Mouse (Mus musculus) effector memory CD4-positive, alpha-beta T cell, adult 5 months (primary cell): Measurements from ENCODE around the gene Rbbp6. TPM values are rescaled to one million over a fixed set of nuclear protein-coding genes. Genes with fewer than 3 reads are reported as not detected.

Experiments
- polyA plus RNA-seq: library from polyadenylated mRNA; unstranded; fragments of 100-300 nt; shearing (Covaris generic); gene quantifications from one replicate; pipeline ENCODE4 v1.2.1, GENCODE M21; 2017

Gene Rbbp6
- 51.4 TPM for polyA plus RNA-seq

DNA sequence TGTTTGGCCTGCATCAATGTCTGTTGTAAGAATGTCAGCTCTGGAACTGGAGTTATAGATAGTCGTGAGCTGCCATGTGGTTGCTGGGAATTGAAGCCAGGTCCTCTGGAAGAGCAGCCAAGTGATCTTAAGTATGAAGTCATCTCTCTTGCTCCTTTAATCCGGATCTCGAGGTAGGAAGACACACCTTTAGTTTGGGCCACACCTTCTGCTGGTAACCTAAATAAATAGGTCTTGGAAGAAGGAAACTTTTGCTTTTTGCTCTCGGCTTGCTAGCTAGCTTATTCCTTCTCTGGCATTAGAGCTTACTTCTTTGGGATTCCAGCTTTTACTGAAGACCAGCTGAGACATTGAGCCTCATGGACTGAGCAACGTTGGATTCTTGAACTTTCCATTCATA, at the start of gene Rbbp6:
Gene Rbbp6 (plus strand): TSS at position 301 of the 400 bp plus-strand sequence.

Other genes starting within 250 kb of the Rbbp6 start
- gene Tnrc6a, start 158.2 kb downstream of the Rbbp6 start, polyA plus RNA-seq = 80.6 TPM
- gene Slc5a11, start 249.1 kb downstream of the Rbbp6 start, polyA plus RNA-seq = 0.32 TPM